ENCODE assay signal across 8 mouse cellular contexts in the genomic region with DNA sequence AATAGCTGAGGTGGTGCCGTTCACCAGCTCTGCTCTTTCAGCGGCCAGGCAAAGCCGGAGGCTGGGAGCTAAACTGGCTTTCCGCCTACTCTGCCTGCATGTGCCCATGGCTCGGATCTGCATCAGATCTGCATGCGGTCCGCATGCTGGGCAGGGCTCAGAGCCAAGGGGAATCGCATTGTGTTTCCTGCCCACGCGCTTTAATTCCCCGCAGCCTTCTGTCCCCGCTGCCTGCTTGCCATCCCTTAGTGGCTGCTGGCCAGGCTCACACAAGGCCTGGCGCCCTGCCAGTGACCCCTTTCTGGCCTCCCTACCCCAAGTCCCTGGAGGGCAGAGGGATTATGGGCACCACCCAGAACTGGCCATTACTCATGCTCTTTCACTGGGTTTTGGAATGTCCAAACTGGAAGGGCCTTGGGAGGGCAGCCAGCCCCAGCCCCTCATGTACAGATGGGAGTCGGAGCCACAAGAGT. TPM values are rescaled to one million over a fixed set of nuclear protein-coding genes. Genes with fewer than 3 reads are reported as not detected.
DNase-seq lines count a peak whose midpoint lies in the region; ATAC-seq lines count a peak whose summit lies in the region.

No protein-coding gene starts in this region.

- H3K9ac ChIP-seq in limb, embryonic 15.5 days, result no peak overlapping the region

- no peaks in the 10 kb centered on the region for H3K27me3 ChIP-seq in limb, embryonic 15.5 days

- H3K27ac ChIP-seq in limb, embryonic 15.5 days, result peak overlapping the region; percentile 57

- 40% methylated on average over 14 of the region's 14 CpGs for WGBS in limb, embryonic 15.5 days

- peaks cover 52% of the 10 kb centered on the region for H3K4me1 ChIP-seq in limb, embryonic 15.5 days

- H3K36me3 ChIP-seq in limb, embryonic 15.5 days, result peaks cover 65% of the 10 kb centered on the region

- H3K4me3 ChIP-seq in limb, embryonic 15.5 days, result no peak overlapping the region

- no peaks in the 10 kb centered on the region for H3K9me3 ChIP-seq in limb, embryonic 15.5 days

- H3K4me2 ChIP-seq in limb, embryonic 15.5 days, result no peak overlapping the region

- ATAC-seq in limb, embryonic 15.5 days (ENCODE audit: insufficient number of reproducible peaks, low FRiP score, low TSS enrichment, low read depth), result no peak

- DNase-seq in lung, adult 18-20 months, result peak; percentile 40 to 46
- DNase-seq in lung, postnatal 25 days (ENCODE audit: low spot score), result no peak
- peak; percentile 100 for DNase-seq in cerebellum, postnatal 25 days
- DNase-seq in heart, adult 8-10 months (ENCODE audit: low spot score), result peak; percentile 21
- peak; percentile 82 for DNase-seq in kidney, postnatal 10 days
- peak; percentile 81 to 85 for DNase-seq in right cerebral cortex, postnatal 36 days (ENCODE audit: low spot score in 2 of 2)
- no peak for DNase-seq in embryo, embryonic 11 days

RNA-seq across cellular contexts. Expression of a gene that starts 39.7 kb away (rescaled TPM):
- total RNA-seq in heart, adult 8-10 months (2022), result 10 to 100 TPM; 64.1 to 92.7 (median 77.5) TPM
- 487 and 628 TPM in 2 replicates for polyA plus RNA-seq in limb, embryonic 15.5 days (2015; fragmentation: Nextera tagmentation; extraction: Ambion mirVana)

RNA-seq across cellular contexts. Expression of a gene that starts 41.0 kb away (rescaled TPM):
- 10 to 100 TPM; 30.2 to 31.3 (median 31.0) TPM for total RNA-seq in heart, adult 8-10 months (2022)
- 54.8 and 59.2 TPM in 2 replicates for polyA plus RNA-seq in limb, embryonic 15.5 days (2015; fragmentation: Nextera tagmentation; extraction: Ambion mirVana)

RNA-seq across cellular contexts. Expression of a gene that starts 53.1 kb away (rescaled TPM):
- not detected for total RNA-seq in heart, adult 8-10 months (2022)
- 0.13 TPM in 1 of 2 replicates, not detected in the other for polyA plus RNA-seq in limb, embryonic 15.5 days (2015; fragmentation: Nextera tagmentation; extraction: Ambion mirVana)

RNA-seq across cellular contexts. Expression of a gene that starts 53.8 kb away (rescaled TPM):
- 10 to 100 TPM; 14.7 to 17.9 (median 17.1) TPM for total RNA-seq in heart, adult 8-10 months (2022)
- 53.2 and 55.2 TPM in 2 replicates for polyA plus RNA-seq in limb, embryonic 15.5 days (2015; fragmentation: Nextera tagmentation; extraction: Ambion mirVana)

Comparison
In these comparisons a context has a peak if more than half of its experiments do, and no peak if none do; other contexts are left out.
1. DNase-seq: peak in lung, adult 18-20 months (2 of 2), cerebellum, postnatal 25 days (2 of 2), heart, adult 8-10 months (single experiment), kidney, postnatal 10 days (single experiment) and right cerebral cortex, postnatal 36 days (2 of 2); none in lung, postnatal 25 days (single experiment) and embryo, embryonic 11 days (single experiment).